Mouse (Mus musculus) embryonic facial prominence, embryonic 12.5 days (tissue): ENCODE data around the gene Fam110c. TPM values are rescaled to one million over a fixed set of nuclear protein-coding genes. Genes with fewer than 3 reads are reported as not detected.
"Not testable (repeated sequence)": the region's sequence is repeated elsewhere in the genome, so short reads cannot be mapped to it uniquely, and the experiment has no call there.

Source experiments
- ATAC-seq: fragments of 200-750 bp; cut with Nextera tagmentation; 2 replicates; pipeline ENCODE4 v1.8.0; 2017; ENCODE audit not compliant: insufficient number of reproducible peaks, insufficient read depth, low FRiP score, low TSS enrichment
- H3K27ac ChIP-seq: fragments of 300-500 bp; sonication (generic); 2 replicates; pipeline ENCODE4 v1.5.1; 2016; ENCODE audit warnings: mild to moderate bottlenecking
- H3K27me3 ChIP-seq: fragments of 300-500 bp; sonication (generic); 2 replicates; pipeline ENCODE4 v1.6.1; 2016; ENCODE audit warnings: mild to moderate bottlenecking, moderate library complexity
- H3K36me3 ChIP-seq: fragments of 300-500 bp; sonication (generic); 2 replicates; pipeline ENCODE4 v1.6.1; 2016; ENCODE audit warnings: mild to moderate bottlenecking
- H3K4me1 ChIP-seq: fragments of 300-500 bp; sonication (generic); 2 replicates; pipeline ENCODE4 v1.6.1; 2016
- H3K4me2 ChIP-seq: fragments of 300-500 bp; sonication (generic); replicated peaks from 2 replicates; pipeline ENCODE4 v1.6.1; 2016; ENCODE audit warnings: mild to moderate bottlenecking, moderate library complexity
- H3K4me3 ChIP-seq: fragments of 300-500 bp; sonication (generic); 2 replicates; pipeline ENCODE4 v1.5.1; 2016; ENCODE audit warnings: mild to moderate bottlenecking
- H3K9ac ChIP-seq: fragments of 300-500 bp; sonication (generic); 2 replicates; pipeline ENCODE4 v1.6.1; 2016; ENCODE audit warnings: mild to moderate bottlenecking, moderate library complexity
- H3K9me3 ChIP-seq: fragments of 300-500 bp; sonication (generic); 2 replicates; pipeline ENCODE4 v1.6.1; 2016; ENCODE audit warnings: mild to moderate bottlenecking, moderate library complexity
- WGBS: fragments of 180-500 bp; shearing (Covaris S2); methylation state at CpG from one replicate; pipeline ENCODE4 v1.1.7; 2016; 5-methylcytosine and 5-hydroxymethylcytosine counted together
- polyA plus RNA-seq: library from polyadenylated mRNA; unstranded; fragments of >200 nt; fragmentation: Nextera tagmentation; extraction: Ambion mirVana; gene quantifications from 2 replicates; pipeline ENCODE4 v1.2.1, GENCODE M21; 2016

Fam110c gene
- 0.24 and 0.74 TPM in 2 replicates for polyA plus RNA-seq

DNA sequence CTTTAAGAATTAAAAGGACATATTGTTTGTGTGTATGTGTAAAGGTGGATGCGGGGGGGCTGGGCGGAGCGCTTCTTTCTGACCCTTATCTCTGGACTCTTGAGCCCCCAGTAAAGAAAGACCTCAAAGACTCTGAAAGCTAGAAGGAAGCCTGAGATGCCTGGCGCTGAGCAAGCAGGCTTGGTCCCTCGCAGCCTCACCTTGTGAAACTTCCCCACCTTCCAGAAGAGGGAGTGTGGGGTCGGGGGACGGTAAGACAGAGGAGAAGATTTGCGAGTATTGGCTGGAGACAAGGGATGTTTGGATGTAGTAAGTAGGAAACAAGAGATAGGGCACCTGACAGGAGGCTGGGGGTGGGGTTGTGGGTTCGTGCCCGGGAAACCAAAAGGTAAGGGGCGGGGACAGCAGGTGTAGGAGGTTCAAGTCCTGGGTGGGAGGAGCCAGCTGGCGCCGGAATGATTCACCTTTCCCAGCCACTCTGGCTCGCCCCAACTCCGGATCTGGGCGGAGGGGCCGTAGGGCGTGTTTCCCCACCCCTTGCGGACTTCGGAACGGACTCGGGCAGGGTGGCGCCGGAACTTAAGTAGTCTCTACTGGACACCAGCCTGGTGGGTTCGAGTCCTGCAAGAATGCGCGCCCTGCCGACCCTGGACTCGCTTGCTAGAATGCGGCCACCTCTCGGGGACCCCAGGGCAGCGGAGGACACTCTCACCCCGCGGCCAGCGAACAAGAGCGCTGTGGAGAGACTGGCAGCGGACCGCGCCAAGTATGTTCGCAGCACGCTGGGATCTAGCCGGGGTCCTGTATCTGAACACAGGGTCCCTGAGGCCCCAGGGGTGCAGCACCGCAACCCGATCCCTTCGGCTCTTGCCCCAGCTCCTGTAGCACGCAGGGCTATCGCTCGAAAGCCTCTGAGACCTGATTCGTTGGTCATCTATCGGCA, at the start of gene Fam110c:
TSS of gene Fam110c (plus strand) at position 450 of the 943 bp plus-strand sequence.
- no peak within 1 kb of the TSS for H3K27ac ChIP-seq
- peaks cover 47% of the 10 kb centered on the region for H3K27me3 ChIP-seq

GRCm38 (mm10) chr12:31026423-31026822, 47.2 kb upstream of the Fam110c start:
- Histone ChIP-seq H3K27ac (no peak overlapping the region), H3K4me3 (no peak overlapping the region), H3K9me3 (no peaks in the 10 kb centered on the region; the same call in 1 of the 2 replicates), H3K27me3 (no peaks in the 10 kb centered on the region), H3K36me3 (no peaks in the 10 kb centered on the region), H3K4me1 (peaks cover 10% of the 10 kb centered on the region; the same call in 1 of the 2 replicates), H3K9ac (no peak overlapping the region), H3K4me2 (no peak overlapping the region)
- no peak for ATAC-seq
- 20% methylated on average over 7 of the region's 7 CpGs for WGBS

More for the DNA sequence above, at the start of gene Fam110c:
- ATAC-seq = no peak
- Histone ChIP-seq H3K36me3 (no peaks in the 10 kb centered on the region), H3K9ac (peak within 1 kb of the TSS; percentile 47), H3K4me2 (peak within 1 kb of the TSS; percentile 95), H3K4me1 (peaks cover 14% of the 10 kb centered on the region), H3K9me3 (no peaks in the 10 kb centered on the region), H3K4me3 (peak within 1 kb of the TSS; percentile 50)
- WGBS = 1% methylated on average over 50 of the region's 50 CpGs

DNA sequence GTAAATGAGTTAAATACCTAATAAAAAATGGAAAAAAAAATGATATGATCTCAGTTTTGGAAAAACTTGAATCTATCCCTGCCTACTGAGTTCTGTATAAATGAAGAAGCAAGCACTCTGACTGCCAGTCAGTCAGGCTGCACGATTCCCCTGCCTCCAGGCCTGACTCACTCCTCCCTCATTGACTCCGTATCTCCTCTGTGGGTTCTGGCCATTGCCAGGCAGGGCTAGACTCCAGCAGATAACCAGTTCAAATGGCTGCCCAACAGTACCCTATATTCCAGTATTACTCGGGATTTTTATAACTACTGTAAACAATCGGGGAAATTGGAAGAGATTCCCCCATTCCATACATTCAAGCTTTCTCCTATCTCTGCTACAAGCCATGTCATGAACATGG, 21.6 kb upstream of the Fam110c start:
- H3K4me1 ChIP-seq = no peaks in the 10 kb centered on the region
- ATAC-seq = no peak
- no peaks in the 10 kb centered on the region for H3K36me3 ChIP-seq
- 89% methylated on average over 4 of the region's 4 CpGs for WGBS
- H3K9me3 ChIP-seq = no peaks in the 10 kb centered on the region
- no peaks in the 10 kb centered on the region for H3K27me3 ChIP-seq
- no peak overlapping the region for H3K4me2 ChIP-seq
- no peak overlapping the region for H3K27ac ChIP-seq
- no peak overlapping the region for H3K4me3 ChIP-seq
- no peak overlapping the region for H3K9ac ChIP-seq

DNA sequence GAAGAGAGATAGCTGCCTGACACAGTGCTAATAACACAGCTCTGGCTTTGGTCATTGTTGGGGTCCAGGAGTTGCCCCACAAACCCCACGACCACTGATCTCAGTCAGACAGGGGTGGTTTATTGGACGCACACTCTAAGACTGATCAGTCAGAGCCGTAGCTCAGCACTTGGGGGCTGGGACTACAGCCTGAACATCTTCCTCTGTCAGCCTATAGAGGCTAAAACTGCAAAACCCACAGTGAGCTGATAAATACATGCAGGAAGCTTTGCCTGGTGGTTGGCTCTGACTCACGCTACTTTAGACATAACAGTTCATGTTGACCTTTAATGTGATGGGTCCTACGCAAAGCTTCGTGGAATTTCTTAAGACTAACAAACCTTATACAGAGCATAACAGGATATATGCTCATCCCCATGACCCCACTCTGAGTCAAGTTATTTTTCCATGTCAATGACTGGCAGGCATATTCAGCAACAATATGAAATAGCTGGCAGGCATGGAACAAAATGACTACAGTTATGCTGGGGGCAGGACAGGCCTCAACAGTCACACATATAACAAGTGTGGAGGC, 17.3 kb upstream of the Fam110c start:
- H3K4me1 ChIP-seq = no peaks in the 10 kb centered on the region
- H3K9ac ChIP-seq = no peak overlapping the region
- no peak for ATAC-seq
- H3K4me2 ChIP-seq = no peak overlapping the region
- H3K9me3 ChIP-seq = no peaks in the 10 kb centered on the region
- no peaks in the 10 kb centered on the region for H3K36me3 ChIP-seq
- WGBS = 78% methylated on average over 6 of the region's 6 CpGs
- no peak overlapping the region for H3K4me3 ChIP-seq
- no peaks in the 10 kb centered on the region; the same call in 1 of the 2 replicates for H3K27me3 ChIP-seq
- no peak overlapping the region for H3K27ac ChIP-seq

DNA sequence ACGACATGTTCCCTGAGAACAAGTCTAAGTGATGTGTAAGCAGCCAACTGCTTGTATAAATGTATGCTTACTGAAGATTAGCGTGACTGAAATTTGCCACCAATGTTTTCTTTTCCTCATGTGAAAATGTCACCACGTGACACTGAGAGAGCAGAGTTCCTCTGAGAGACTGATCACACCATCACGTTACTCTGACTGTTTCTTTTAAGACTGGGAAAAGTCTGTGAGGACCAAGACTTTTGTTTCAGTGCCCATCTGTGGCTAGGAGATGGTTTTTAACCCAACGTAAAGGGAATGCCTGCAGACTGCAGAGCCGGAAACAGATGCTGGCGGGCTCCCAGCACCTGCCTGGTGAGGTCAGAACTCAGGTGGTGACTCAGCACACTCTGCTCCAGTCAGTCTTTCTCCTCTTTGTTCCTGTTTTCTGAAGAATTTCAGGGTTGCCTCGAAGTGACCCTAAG, 14.2 kb upstream of the Fam110c start:
- 44% methylated on average over 8 of the region's 8 CpGs for WGBS
- Histone ChIP-seq H3K36me3 (no peaks in the 10 kb centered on the region), H3K4me3 (no peak overlapping the region)

DNA sequence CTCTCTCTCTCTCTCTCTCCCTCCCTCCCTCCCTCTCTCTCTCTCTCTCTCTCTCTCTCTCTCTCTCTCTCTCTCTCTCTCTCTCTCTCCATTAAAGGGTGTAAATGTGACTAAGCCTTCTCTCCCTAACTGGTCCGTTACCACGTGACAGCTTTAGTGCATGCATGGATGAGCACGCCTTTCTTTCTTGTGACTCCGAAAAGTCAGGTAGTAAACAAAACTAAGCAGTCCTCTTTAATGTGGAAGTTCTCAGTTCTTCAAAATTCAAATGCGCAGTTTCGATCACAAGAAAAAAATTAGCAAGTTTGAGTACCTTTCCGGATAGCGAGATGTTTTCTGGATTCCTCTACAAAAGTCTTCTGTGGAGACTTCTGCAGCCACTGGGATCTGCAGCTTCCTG, 13.4 kb upstream of the Fam110c start:
- Histone ChIP-seq H3K27ac (no peak overlapping the region), H3K36me3 (no peaks in the 10 kb centered on the region), H3K4me2 (no peak overlapping the region), H3K9ac (no peak overlapping the region), H3K4me1 (no peaks in the 10 kb centered on the region), H3K9me3 (no peaks in the 10 kb centered on the region), H3K27me3 (no peaks in the 10 kb centered on the region; the same call in 1 of the 2 replicates), H3K4me3 (no peak overlapping the region)
- no peak for ATAC-seq
- 59% methylated on average over 8 of the region's 8 CpGs for WGBS

More for the DNA sequence above, 14.2 kb upstream of the Fam110c start:
- Histone ChIP-seq H3K27ac (no peak overlapping the region), H3K9me3 (no peaks in the 10 kb centered on the region), H3K4me1 (no peaks in the 10 kb centered on the region), H3K9ac (no peak overlapping the region), H3K27me3 (no peaks in the 10 kb centered on the region; the same call in 1 of the 2 replicates), H3K4me2 (no peak overlapping the region)
- no peak for ATAC-seq

- H3K9ac ChIP-seq = no peak overlapping the region
- no peak overlapping the region for H3K4me2 ChIP-seq
- no peaks in the 10 kb centered on the region for H3K9me3 ChIP-seq
- H3K27me3 ChIP-seq = peaks cover 38% of the 10 kb centered on the region
- H3K4me3 ChIP-seq = no peak overlapping the region
- H3K27ac ChIP-seq = no peak overlapping the region
- peaks cover 14% of the 10 kb centered on the region for H3K4me1 ChIP-seq
- no peaks in the 10 kb centered on the region for H3K36me3 ChIP-seq
- no peak for ATAC-seq
- 83% methylated on average over 5 of the region's 5 CpGs for WGBS
Observed at GRCm38 (mm10) chr12:31071222-31071621, 2.4 kb upstream of the Fam110c start.

DNA sequence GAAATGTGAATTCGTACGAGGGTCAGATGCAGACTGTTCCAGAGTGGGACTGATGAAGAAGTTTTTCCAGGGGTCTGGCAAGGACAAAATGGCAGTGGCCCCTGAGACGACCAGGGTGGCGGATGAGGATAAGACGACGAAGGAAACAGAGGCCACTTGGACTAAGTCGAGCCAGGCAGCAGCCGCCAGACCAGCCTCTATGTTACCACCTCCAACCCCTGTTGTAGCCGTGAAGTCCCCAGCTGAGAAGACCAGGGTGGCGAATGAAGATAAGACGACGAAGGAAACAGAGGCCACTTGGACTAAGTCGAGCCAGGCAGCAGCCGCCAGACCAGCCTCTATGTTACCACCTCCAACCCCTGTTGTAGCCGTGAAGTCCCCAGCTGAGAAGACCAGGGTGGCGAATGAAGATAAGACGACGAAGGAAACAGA, 710 bp downstream of the Fam110c start:
- Histone ChIP-seq H3K4me1 (peaks cover 14% of the 10 kb centered on the region), H3K9ac (peak overlapping the region; percentile 47; the same call in 1 of the 2 replicates), H3K4me2 (peak overlapping the region; percentile 95), H3K27me3 (peaks cover 47% of the 10 kb centered on the region), H3K4me3 (peak overlapping the region; percentile 50)
- not testable (repeated sequence) for H3K9me3 ChIP-seq, H3K36me3 ChIP-seq, H3K27ac ChIP-seq
- peak; percentile 22; the same call in 1 of the 2 replicates for ATAC-seq
- under 1% methylated on average over 17 of the region's 18 CpGs for WGBS

GRCm38 (mm10) chr12:31074839-31075538, 1.3 kb downstream of the Fam110c start:
- Histone ChIP-seq H3K9ac (no peak overlapping the region), H3K27me3 (peaks cover 47% of the 10 kb centered on the region), H3K27ac (no peak overlapping the region), H3K36me3 (no peaks in the 10 kb centered on the region), H3K4me3 (peak overlapping the region; percentile 33), H3K4me1 (peaks cover 14% of the 10 kb centered on the region), H3K4me2 (peak overlapping the region; percentile 95), H3K9me3 (no peaks in the 10 kb centered on the region)
- no peak for ATAC-seq
- 2% methylated on average over 24 of the region's 24 CpGs for WGBS

- H3K4me3 ChIP-seq = no peak overlapping the region
- 75% methylated on average over 7 of the region's 7 CpGs for WGBS
- H3K9me3 ChIP-seq = no peaks in the 10 kb centered on the region
- H3K4me1 ChIP-seq = peaks cover 14% of the 10 kb centered on the region
- peaks cover 43% of the 10 kb centered on the region for H3K27me3 ChIP-seq
- no peaks in the 10 kb centered on the region for H3K36me3 ChIP-seq
- no peak overlapping the region for H3K4me2 ChIP-seq
- no peak for ATAC-seq
- H3K9ac ChIP-seq = no peak overlapping the region
- H3K27ac ChIP-seq = no peak overlapping the region
Observed at GRCm38 (mm10) chr12:31077020-31077419, 3.4 kb downstream of the Fam110c start.

DNA sequence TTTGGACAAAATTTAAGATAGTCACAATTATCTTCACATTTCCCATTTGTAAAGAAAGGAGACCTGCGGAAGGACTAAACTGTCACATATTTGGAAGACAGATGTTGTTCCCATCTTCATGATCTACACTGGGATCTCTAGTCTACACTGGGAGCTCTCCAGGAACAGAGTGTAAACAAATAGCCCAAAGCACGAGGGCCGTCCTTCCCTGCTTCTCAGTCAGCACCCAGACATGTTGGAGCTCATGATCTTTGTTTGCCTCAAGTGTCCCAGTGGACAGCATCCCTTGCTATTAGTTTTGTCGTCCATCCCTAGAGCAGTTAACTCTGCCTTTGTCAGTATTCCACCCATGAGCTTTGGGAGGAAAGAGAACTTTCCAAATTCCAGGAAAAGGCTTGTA, 4.4 kb downstream of the Fam110c start:
- no peak for ATAC-seq

More for the DNA sequence above, 4.4 kb downstream of the Fam110c start:
- H3K4me1 ChIP-seq = peaks cover 14% of the 10 kb centered on the region
- no peak overlapping the region for H3K4me2 ChIP-seq
- no peak overlapping the region for H3K9ac ChIP-seq
- no peak overlapping the region for H3K27ac ChIP-seq
- no peak overlapping the region for H3K4me3 ChIP-seq
- H3K9me3 ChIP-seq = no peaks in the 10 kb centered on the region
- H3K36me3 ChIP-seq = no peaks in the 10 kb centered on the region
- 52% methylated on average over 4 of the region's 4 CpGs for WGBS
- H3K27me3 ChIP-seq = peaks cover 33% of the 10 kb centered on the region
